Comparison of ENCODE assay signal across 19 mouse cellular contexts in the genomic region with DNA sequence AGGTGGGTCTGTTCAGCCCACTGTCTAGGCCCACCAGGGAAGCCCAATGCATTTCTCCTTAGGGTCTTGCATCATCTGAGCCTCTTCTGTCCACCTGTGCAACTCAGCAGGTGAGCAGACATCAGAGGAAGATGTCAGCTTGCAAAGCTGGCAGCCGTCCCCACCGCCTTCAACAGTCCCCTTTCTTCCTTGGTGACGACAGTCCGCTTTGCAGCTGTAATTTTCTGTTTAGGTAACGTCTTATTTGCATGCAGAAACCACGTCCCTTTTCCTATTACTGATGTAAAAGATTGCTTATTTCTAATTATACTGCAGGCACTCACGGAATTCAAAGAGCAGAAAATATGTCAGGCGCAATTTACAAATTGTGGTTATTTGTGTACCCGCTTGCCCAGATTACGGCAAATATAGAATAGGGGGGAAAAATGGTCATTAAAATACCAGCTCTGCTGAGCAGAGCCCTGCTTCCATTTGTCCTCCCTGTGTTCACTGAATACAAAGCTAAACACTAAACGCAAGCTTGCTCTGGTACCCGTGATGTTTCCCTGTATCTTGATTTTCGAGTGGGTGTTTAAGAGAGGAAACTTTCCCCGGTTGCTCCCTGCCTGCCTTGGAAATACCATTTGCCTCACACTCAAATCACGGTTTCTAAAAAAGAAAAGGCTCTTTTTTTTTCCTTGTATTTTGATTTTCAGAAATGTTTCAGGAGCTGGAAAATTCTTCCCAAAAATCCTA.
DNase-seq lines count a peak whose midpoint lies in the region; ATAC-seq and TF ChIP-seq lines count a peak whose summit lies in the region.
"Had no signal": no experiment of that assay in that cellular context is flagged by ENCODE, and none has a peak within 500 bp of the region (broad histone marks: within the 10 kb centered on the region; RNA-seq: fewer than 3 reads in every experiment).

No protein-coding gene starts in this region.

- 35% methylated on average over 15 of the region's 15 CpGs for WGBS in forebrain, postnatal 0 days

- 0 out of 2 replicates have a peak, but pooled peaks cover 7% of the 10 kb centered on the region for H3K4me1 ChIP-seq in forebrain, postnatal 0 days (ENCODE audit: insufficient read depth)
- H3K4me1 ChIP-seq: embryonic facial prominence, embryonic 15.5 days had no signal

- peak; percentile 34; the same call in 1 of the 2 replicates for ATAC-seq in forebrain, postnatal 0 days

- H3K9me3 ChIP-seq in forebrain, postnatal 0 days (ENCODE audit: low read length), result no peaks in the 10 kb centered on the region
- H3K9me3 ChIP-seq: embryonic facial prominence, embryonic 15.5 days; heart, embryonic 10.5 days had no signal

- H3K36me3 ChIP-seq in forebrain, postnatal 0 days (ENCODE audit: insufficient read depth), result no peaks in the 10 kb centered on the region
- H3K36me3 ChIP-seq: embryonic facial prominence, embryonic 15.5 days had no signal

- no peak for TF ChIP-seq CTCF in forebrain, postnatal 0 days (IDR thresholded peaks at IDR 0.05; ENCODE audit: low read depth)

- H3K27me3 ChIP-seq in forebrain, postnatal 0 days (ENCODE audit: insufficient read depth, low read length), result no peaks in the 10 kb centered on the region
- H3K27me3 ChIP-seq: embryonic facial prominence, embryonic 15.5 days had no signal

- no peak overlapping the region for H3K4me3 ChIP-seq in forebrain, postnatal 0 days (ENCODE audit: low read depth, low read length)
- H3K4me3 ChIP-seq: embryonic facial prominence, embryonic 15.5 days; heart, embryonic 10.5 days had no signal

- H3K27ac ChIP-seq in forebrain, postnatal 0 days (ENCODE audit: low read depth, low read length), result peak overlapping the region; percentile 71
- H3K27ac ChIP-seq: embryonic facial prominence, embryonic 15.5 days; heart, embryonic 10.5 days had no signal

- peak; percentile 24 for DNase-seq in left cerebral cortex, adult 11 months (ENCODE audit: low spot score)
- DNase-seq in left cerebral cortex, postnatal 4 days, result no peak
- peak; percentile 50 for DNase-seq in forebrain, postnatal 0 days
- peak; percentile 27 to 48 for DNase-seq in left cerebral cortex, postnatal 36 days (ENCODE audit: low spot score in 2 of 2)
- peak; percentile 45 for DNase-seq in right cerebral cortex, postnatal 25 days
- no peak for DNase-seq in gastrocnemius, postnatal 25 days
- no peak for DNase-seq in spleen, adult 18-20 months
- no peak for DNase-seq in embryo, embryonic 10.5 days (ENCODE audit: low spot score)
- DNase-seq: adrenal gland, postnatal 14 days; cerebellum, postnatal 36 days; heart, postnatal 36 days; kidney, adult 11 months; kidney, postnatal 36 days; layer of hippocampus, postnatal 36 days; liver; lung, adult 2 months; thymus, adult 2 months had no signal

- intact Hi-C loops in left cerebral cortex, postnatal 4 days (cut with DNase I), result no loop called here
- intact Hi-C loops in left cerebral cortex, postnatal 36 days (cut with DNase I), result no loop called here

- H3K9ac ChIP-seq in forebrain, postnatal 0 days, result no peak overlapping the region
- H3K9ac ChIP-seq: embryonic facial prominence, embryonic 15.5 days had no signal

- no peak overlapping the region for H3K4me2 ChIP-seq in forebrain, postnatal 0 days (ENCODE audit: low read depth)
- H3K4me2 ChIP-seq: embryonic facial prominence, embryonic 15.5 days had no signal

Comparison
In these comparisons a context has a peak if more than half of its experiments do, and no peak if none do; other contexts are left out.
1. DNase-seq: peak in left cerebral cortex, adult 11 months (single experiment), forebrain, postnatal 0 days (single experiment), left cerebral cortex, postnatal 36 days (2 of 2) and right cerebral cortex, postnatal 25 days (single experiment); none in left cerebral cortex, postnatal 4 days (single experiment), gastrocnemius, postnatal 25 days (single experiment), spleen, adult 18-20 months (0 of 2) and embryo, embryonic 10.5 days (single experiment).